Mouse (Mus musculus): ENCODE data around the gene Tusc2.

Tusc2 gene

DNA sequence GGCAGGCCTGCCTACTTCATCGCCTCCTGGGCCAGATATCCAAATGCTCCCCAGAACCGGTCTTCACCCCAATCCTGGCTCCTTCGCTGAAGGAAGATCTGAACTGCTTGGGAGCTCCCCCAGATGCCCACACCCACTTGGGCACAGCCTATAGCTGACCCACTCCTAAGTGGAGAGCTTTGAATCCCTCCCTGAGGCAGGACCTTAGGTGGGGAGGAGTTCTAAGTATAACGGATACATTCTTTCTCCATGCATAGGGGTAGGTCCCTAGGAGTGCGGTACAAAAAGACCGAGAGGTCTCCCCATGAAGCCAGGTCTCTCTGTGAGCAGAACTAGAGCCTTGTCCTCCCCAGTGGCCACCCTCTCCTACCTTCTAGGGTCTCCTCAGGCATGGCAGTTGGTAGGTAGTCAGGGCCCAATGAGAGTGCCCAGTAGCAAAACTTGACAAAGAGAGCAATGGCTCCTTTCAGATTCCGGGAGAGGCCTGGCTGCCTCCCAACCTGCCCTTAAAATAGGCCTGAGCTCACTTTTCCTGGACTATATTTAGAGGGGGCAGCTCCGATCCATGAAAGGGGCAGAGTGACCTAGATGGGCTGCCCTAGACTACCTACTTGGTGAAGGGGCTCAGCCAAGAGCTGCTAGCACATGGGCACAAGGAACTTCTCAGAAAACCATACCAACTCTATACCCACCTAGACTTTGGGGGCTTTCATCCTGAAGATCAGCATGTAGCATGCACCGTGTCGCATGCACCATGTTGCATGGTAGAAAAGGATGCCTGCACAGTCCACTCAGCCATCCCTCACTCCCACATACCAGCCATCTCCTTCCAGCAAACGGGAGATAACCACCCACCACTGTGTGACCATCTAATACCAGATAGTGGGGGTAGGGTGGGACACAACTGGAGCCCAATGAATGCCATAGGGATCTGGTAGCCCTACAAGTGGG lies 33.8 kb downstream of the Tusc2 start:
- H3K4me3 ChIP-seq (replicated peaks; ENCODE audit: low read length) = no peak overlapping the region
- peaks cover 69% of the 10 kb centered on the region for H3K4me1 ChIP-seq (replicated peaks; ENCODE audit: low read depth, low read length)
- H3K36me3 ChIP-seq (ENCODE audit: insufficient read depth, low read length) = peaks cover 39% of the 10 kb centered on the region
- H3K27me3 ChIP-seq (ENCODE audit: insufficient read depth, low read length) = peaks cover 67% of the 10 kb centered on the region
- H3K9me3 ChIP-seq (ENCODE audit: low read length) = no peaks in the 10 kb centered on the region
- TF ChIP-seq NANOG (IDR thresholded peaks at IDR 0.05; ENCODE audit: borderline replicate concordance, low read length) (no peak), CTCF (conservative IDR thresholded peaks at IDR 0.05; ENCODE audit: low read length) (no peak), POU5F1 (IDR thresholded peaks at IDR 0.05; ENCODE audit: borderline replicate concordance, low read length) (no peak)

GRCm38 (mm10) chr9:107598385-107598784 lies 35.3 kb downstream of the Tusc2 start:
- Histone ChIP-seq H3K4me1 (replicated peaks; ENCODE audit: low read depth, low read length) (peaks cover 68% of the 10 kb centered on the region), H3K9me3 (ENCODE audit: low read length) (no peaks in the 10 kb centered on the region), H3K36me3 (ENCODE audit: insufficient read depth, low read length) (peaks cover 24% of the 10 kb centered on the region), H3K4me3 (replicated peaks; ENCODE audit: low read length) (peak overlapping the region; percentile 72), H3K27me3 (ENCODE audit: insufficient read depth, low read length) (peaks cover 77% of the 10 kb centered on the region)
- TF ChIP-seq NANOG (IDR thresholded peaks at IDR 0.05; ENCODE audit: borderline replicate concordance, low read length) (no peak), POU5F1 (IDR thresholded peaks at IDR 0.05; ENCODE audit: borderline replicate concordance, low read length) (no peak), CTCF (conservative IDR thresholded peaks at IDR 0.05; ENCODE audit: low read length) (no peak)

DNA sequence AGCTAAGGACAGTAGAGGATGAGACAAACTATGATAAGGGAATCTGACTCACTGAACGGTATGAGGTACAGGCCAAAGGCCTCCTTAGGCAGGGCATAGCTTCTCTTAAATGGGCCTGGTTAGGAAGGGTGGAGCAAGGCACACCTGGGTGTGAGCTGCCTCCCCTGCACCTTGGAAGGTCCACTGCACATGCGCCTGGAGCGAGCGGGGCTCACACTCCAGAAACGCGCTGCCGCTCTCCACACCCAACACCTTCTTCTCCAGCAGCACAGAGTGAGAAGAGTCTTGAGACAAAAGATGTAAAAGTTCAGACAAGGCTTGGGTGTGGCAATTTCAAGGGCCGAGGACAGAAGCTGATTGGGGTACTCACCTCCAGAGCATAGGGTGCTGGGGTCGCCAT lies 36.4 kb downstream of the Tusc2 start:
- Histone ChIP-seq H3K4me3 (replicated peaks; ENCODE audit: low read length) (peak overlapping the region; percentile 72), H3K9me3 (ENCODE audit: low read length) (no peaks in the 10 kb centered on the region), H3K36me3 (ENCODE audit: insufficient read depth, low read length) (peaks cover 15% of the 10 kb centered on the region), H3K27me3 (ENCODE audit: insufficient read depth, low read length) (peaks cover 87% of the 10 kb centered on the region), H3K4me1 (replicated peaks; ENCODE audit: low read depth, low read length) (peaks cover 67% of the 10 kb centered on the region)
- TF ChIP-seq NANOG (IDR thresholded peaks at IDR 0.05; ENCODE audit: borderline replicate concordance, low read length) = no peak
- no peak for TF ChIP-seq POU5F1 (IDR thresholded peaks at IDR 0.05; ENCODE audit: borderline replicate concordance, low read length)
- no peak for TF ChIP-seq CTCF (conservative IDR thresholded peaks at IDR 0.05; ENCODE audit: low read length)

- H3K27me3 ChIP-seq (ENCODE audit: insufficient read depth, low read length) = peaks cover 90% of the 10 kb centered on the region
- no peaks in the 10 kb centered on the region for H3K9me3 ChIP-seq (ENCODE audit: low read length)
- H3K4me1 ChIP-seq (replicated peaks; ENCODE audit: low read depth, low read length) = peaks cover 67% of the 10 kb centered on the region
- peaks cover 10% of the 10 kb centered on the region for H3K36me3 ChIP-seq (ENCODE audit: insufficient read depth, low read length)
- peak overlapping the region; percentile 72 for H3K4me3 ChIP-seq (replicated peaks; ENCODE audit: low read length)
- TF ChIP-seq NANOG (IDR thresholded peaks at IDR 0.05; ENCODE audit: borderline replicate concordance, low read length) (no peak), POU5F1 (IDR thresholded peaks at IDR 0.05; ENCODE audit: borderline replicate concordance, low read length) (no peak), CTCF (conservative IDR thresholded peaks at IDR 0.05; ENCODE audit: low read length) (no peak)
Measured at GRCm38 (mm10) chr9:107599842-107600241, 36.8 kb downstream of the Tusc2 start.

- peaks cover 94% of the 10 kb centered on the region for H3K27me3 ChIP-seq (ENCODE audit: insufficient read depth, low read length)
- no peak overlapping the region for H3K4me3 ChIP-seq (replicated peaks; ENCODE audit: low read length)
- H3K4me1 ChIP-seq (replicated peaks; ENCODE audit: low read depth, low read length) = peaks cover 71% of the 10 kb centered on the region
- peaks cover 4% of the 10 kb centered on the region; the same call in 1 of the 2 replicates for H3K36me3 ChIP-seq (ENCODE audit: insufficient read depth, low read length)
- no peaks in the 10 kb centered on the region for H3K9me3 ChIP-seq (ENCODE audit: low read length)
- TF ChIP-seq CTCF (conservative IDR thresholded peaks at IDR 0.05; ENCODE audit: low read length) (peak; percentile 36), NANOG (IDR thresholded peaks at IDR 0.05; ENCODE audit: borderline replicate concordance, low read length) (no peak)
Measured at GRCm38 (mm10) chr9:107600745-107601144, 37.7 kb downstream of the Tusc2 start.

- Histone ChIP-seq H3K36me3 (ENCODE audit: insufficient read depth, low read length) (no peaks in the 10 kb centered on the region; the same call in 1 of the 2 replicates), H3K4me1 (replicated peaks; ENCODE audit: low read depth, low read length) (peaks cover 76% of the 10 kb centered on the region), H3K4me3 (replicated peaks; ENCODE audit: low read length) (no peak overlapping the region), H3K27me3 (ENCODE audit: insufficient read depth, low read length) (peaks cover 94% of the 10 kb centered on the region), H3K9me3 (ENCODE audit: low read length) (no peaks in the 10 kb centered on the region)
- TF ChIP-seq CTCF (conservative IDR thresholded peaks at IDR 0.05; ENCODE audit: low read length) (no peak), NANOG (IDR thresholded peaks at IDR 0.05; ENCODE audit: borderline replicate concordance, low read length) (no peak), POU5F1 (IDR thresholded peaks at IDR 0.05; ENCODE audit: borderline replicate concordance, low read length) (no peak)
Measured at GRCm38 (mm10) chr9:107601275-107601674, 38.2 kb downstream of the Tusc2 start.

- TF ChIP-seq NANOG (IDR thresholded peaks at IDR 0.05; ENCODE audit: borderline replicate concordance, low read length) (no peak), POU5F1 (IDR thresholded peaks at IDR 0.05; ENCODE audit: borderline replicate concordance, low read length) (no peak), CTCF (conservative IDR thresholded peaks at IDR 0.05; ENCODE audit: low read length) (peak; percentile 94)
- peaks cover 85% of the 10 kb centered on the region for H3K4me1 ChIP-seq (replicated peaks; ENCODE audit: low read depth, low read length)
- peaks cover 93% of the 10 kb centered on the region for H3K27me3 ChIP-seq (ENCODE audit: insufficient read depth, low read length)
- no peak overlapping the region for H3K4me3 ChIP-seq (replicated peaks; ENCODE audit: low read length)
- no peaks in the 10 kb centered on the region for H3K36me3 ChIP-seq (ENCODE audit: insufficient read depth, low read length)
- no peaks in the 10 kb centered on the region for H3K9me3 ChIP-seq (ENCODE audit: low read length)
Measured at GRCm38 (mm10) chr9:107602068-107602648, 39.1 kb downstream of the Tusc2 start.

DNA sequence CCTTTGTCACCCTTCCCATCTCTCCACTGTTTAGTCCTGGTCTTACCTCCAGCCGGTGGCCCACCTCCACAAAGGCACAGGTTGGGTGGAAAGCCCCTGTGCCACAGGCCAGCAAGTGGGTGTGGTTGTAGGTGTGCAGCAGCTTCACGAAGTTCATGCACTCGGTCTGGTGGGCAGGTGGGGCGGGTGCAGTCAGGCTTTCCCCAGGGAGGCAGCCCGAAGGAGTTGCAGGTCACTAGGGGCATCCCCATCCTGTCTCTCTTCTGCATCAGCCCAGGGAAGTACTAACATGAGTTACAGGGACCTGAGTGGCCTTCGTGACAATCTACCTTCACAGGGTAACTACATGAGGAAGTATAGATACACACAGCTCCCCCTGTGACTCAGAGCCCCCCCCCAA lies 40.2 kb downstream of the Tusc2 start:
- Histone ChIP-seq H3K4me3 (replicated peaks; ENCODE audit: low read length) (no peak overlapping the region), H3K4me1 (replicated peaks; ENCODE audit: low read depth, low read length) (peaks cover 94% of the 10 kb centered on the region)
- TF ChIP-seq NANOG (IDR thresholded peaks at IDR 0.05; ENCODE audit: borderline replicate concordance, low read length) = no peak
- no peak for TF ChIP-seq POU5F1 (IDR thresholded peaks at IDR 0.05; ENCODE audit: borderline replicate concordance, low read length)
- TF ChIP-seq CTCF (conservative IDR thresholded peaks at IDR 0.05; ENCODE audit: low read length) = no peak

More for the DNA sequence above, 40.2 kb downstream of the Tusc2 start:
- peaks cover 91% of the 10 kb centered on the region for H3K27me3 ChIP-seq (ENCODE audit: insufficient read depth, low read length)
- H3K36me3 ChIP-seq (ENCODE audit: insufficient read depth, low read length) = no peaks in the 10 kb centered on the region
- no peaks in the 10 kb centered on the region for H3K9me3 ChIP-seq (ENCODE audit: low read length)

Data from E14TG2a.4 (cell line).